Mouse (Mus musculus) embryo, embryonic 10.5 days (tissue): ENCODE measurements around the gene Arid5a.

Source experiments
- DNase-seq: peaks from one replicate; pipeline ENCODE4 v3.0.0-alpha.2; 2015; ENCODE audit warnings: low spot score

Arid5a gene

DNA sequence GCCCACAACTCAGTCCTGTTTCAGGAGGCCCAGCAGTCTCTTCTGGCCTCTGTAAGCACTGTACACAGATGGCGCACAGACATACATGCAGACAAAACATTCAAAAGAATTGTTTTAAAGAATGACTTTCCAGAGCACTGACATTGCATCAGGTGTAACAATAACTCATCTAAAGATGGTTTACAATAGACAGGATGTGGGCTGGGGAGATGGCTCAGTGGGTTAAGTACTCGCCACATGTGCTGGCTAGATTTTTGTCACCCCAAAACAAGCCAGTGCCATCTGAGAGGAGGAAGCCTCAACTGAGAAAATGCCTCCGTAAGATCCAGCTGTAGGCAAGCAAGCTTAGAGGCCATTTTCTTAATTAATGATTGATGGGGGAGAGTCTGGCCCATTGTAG lies 13.1 kb upstream of the Arid5a start:
- DNase-seq = no peak

DNA sequence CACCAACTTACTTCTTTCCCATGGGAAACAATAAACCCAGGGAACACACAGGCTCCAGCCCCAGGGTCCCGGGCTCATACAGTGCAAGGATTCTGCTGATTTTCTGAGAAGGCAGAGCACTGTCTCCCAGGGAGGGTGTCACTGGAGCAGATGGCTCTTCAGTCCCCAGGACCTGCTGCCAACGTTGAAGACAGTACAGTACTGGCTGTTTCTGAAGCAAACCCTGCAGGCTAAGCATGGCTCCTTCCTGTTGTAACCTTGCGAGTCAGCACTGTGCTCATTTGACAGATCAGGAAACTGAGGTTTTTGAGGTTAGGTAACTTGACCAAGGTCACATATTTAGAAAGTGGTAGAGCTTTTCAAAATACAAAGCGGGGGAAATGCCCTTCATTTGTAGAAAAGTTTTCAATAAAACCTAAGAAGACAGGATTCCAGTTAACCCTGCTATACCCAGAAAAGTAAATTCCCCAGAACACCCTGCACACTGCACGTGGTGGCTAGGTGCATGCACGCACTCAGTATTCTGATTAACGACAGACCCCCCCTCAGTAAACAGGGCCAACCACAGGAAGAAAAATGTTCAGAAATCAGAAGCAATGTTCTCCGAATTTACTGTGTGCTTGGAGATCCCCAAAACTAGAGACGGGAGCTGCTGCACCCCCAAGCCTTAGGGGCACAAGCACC lies 10.9 kb upstream of the Arid5a start:
- DNase-seq = no peak

DNA sequence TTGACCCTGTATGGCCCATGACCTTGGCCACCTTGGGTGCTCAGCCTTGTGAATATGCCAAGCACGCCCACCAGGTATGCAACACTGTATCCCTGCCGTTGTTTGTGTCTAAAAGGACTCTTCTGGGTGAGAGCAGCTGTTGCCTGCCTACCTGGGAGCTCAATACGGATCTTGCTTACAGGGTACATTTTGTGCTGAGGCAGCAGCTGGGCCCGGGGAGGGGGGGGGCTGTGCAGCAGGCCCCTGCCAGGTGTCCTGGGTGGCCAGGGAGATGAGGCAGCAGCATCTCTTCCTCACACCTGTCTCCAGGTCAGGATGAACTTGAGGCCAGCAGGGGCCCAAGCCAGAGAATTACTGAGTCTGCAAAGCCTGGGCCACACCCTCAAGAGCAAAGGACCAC lies 9.4 kb upstream of the Arid5a start:
- no peak for DNase-seq

DNA sequence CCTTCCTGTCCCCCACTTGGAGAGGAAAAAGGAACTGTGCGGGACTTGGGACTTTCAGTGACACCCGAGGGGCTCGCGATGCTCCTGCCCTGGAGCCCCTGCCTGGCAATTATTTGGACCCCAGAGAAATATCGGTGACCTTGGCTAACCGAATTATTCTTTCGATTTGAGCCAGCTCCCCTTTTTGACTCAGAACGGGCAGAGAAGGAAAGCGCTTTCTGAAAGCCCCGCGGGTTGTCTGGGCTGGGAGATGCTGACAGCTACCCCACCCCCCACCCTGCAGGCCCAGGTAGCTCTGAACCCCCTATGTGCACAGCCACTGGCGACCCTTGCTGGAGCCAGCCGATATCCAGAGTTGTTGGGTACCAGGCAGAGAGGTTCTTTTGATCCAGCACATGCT lies 8.4 kb upstream of the Arid5a start:
- DNase-seq = no peak

DNA sequence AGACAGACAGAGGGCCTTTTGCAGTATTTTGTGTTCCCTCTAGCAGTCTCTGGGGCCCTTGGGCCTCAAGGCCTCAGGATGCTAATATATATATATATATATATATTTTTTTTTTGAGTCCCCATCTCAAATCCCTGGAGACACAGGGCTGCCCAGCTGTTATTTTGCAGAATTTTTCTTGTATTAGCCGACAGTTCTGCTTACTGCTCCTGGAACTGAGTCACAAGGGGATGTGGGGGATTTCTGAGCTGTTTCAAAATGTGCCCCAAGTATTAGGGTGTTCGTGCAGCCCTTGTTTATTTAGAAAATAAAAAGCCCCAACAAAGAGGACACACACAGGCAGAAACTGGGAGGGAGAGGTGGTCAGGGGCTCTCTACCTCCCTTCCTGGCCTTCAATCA lies 7.9 kb upstream of the Arid5a start:
- no peak for DNase-seq

DNA sequence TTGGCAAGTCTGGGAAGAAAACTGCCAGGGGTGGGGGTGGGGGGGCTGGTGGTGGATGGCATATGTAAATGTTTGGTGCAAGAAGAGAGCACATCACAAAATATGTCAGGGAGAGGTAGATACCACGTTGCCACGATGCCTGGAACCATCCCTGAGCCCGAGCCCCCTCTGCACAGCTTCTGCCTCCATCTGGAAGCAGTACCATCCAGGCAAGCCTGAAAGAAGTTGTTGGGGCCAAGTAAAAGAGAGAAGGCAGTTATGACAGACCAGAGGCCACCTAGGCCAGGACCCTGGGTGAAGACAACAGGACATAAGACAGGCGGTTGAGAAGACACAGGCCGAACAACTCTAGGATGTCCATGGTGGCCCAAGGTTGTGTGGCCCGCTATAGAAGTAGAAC lies 7.0 kb upstream of the Arid5a start:
- DNase-seq = no peak

DNA sequence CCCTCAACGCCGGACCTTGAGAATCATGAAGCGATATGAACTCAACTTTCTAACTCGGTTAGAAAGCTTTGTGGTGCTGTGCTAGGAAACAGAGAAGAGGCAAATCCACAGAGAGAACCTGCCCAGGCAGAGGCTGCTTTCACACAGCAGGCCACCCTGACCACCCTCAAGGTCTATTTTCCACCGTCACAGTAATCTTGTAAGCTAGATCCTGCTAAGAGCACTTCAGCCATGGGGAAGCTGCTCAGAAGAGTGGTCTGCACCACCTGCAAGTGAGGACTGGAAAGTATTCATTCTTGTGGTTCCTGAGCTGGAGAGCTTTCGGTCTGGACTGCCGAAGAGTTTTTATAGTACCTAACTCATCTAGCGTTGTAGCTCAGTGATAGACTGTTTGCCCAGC lies 5.3 kb upstream of the Arid5a start:
- DNase-seq = no peak

DNA sequence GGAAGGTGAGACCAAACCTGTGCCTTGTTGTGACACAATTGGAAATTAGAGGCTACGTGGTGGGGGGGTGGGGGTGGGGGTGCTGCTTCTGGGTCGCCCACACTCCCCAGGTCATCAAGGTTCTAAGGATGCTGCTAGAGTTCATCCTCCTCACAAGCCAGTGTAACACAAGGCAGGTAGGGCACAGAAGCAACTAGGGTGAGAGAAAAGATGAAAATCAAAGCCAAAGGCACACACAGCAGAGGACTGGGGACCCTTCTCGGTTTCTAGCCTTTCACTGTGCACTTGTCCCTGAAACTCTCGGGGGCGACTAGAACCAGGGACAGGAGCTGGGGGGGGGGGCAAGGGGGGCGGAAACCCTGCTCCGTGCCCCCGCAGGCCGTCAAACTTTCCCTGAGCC lies 4.6 kb upstream of the Arid5a start:
- DNase-seq = no peak

DNA sequence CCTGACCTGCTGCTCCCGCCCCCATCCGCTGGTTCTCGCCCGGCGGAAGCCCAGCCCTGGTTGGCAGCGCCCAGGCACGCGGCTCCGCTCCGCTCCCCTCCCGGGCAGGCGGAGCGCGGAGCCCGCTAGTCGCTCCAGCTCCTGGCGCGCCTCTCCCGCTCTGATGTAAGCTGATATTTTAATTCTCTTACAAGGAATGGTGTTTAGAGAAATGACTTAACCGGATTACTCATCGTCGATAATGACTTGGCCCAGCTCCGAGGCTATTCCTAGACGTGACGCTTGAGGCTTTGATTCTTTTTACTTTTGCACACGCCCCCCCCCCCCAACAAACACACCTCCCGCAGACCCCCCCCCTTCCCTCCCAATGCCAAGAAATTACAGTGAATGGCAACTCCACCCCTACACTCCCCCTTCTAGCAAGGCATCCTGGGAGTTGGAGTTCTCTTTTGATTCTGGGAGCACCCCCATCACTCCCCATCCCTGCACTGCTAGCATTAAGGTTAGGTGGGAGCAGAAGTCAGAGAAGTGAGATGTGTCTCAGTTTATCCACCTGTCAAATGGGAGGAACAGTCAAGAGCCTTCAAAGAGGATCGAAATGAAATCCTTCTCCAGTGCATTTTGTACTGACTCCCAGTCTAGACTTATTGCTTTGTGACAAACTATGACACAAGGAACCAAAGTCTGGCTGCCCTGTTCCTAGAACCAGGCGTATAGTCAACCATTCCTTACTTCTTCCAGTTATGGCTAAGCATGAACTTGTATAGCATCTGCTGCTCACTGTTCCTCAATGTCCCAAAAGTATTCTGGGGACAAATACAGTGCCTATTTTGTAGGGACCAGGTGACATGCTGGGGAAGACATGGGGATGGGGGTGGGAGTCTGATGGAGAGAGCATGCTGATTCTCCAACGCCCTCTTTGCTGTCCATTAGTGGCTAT lies 3.9 kb upstream of the Arid5a start:
- DNase-seq = peak; percentile 55

DNA sequence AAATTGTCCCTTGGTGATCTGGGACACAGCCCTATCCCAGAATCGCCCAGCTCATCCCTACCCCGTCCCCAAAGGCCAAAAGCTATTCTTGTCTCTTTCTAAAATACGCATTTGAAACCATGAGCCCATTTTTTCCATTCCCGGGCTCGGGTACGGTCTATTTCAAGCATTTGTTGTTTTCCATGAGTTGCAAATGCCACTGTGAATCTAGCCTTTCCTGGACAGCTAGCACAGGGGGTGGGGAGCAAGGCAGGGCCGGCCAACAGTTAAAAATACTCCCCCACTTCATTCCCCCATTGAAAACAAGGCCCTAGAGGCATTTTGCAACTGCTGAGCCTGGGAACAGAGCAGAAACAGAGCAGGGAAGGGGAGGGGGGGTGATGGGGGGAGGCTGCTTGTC lies 2.8 kb upstream of the Arid5a start:
- no peak for DNase-seq

DNA sequence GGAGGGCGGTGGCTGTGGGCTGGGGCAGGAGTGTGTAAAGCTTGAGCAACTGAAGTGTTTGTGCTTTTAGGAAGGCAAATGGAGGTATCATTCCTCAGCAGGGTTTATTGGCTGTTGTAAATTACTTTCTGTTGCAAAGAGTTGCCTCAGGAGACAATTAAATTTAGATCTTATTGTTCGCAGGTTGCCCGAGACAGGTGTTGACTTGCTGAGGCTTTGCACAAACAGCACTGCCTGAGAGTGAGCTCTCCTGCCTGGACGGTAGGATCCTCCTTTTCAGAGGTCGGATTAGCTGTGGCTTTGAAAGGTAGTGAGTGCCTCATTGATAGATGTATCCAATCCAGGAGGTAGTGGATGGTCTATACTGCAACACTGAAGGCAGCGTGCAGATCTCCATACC lies 1.4 kb upstream of the Arid5a start:
- no peak for DNase-seq

DNA sequence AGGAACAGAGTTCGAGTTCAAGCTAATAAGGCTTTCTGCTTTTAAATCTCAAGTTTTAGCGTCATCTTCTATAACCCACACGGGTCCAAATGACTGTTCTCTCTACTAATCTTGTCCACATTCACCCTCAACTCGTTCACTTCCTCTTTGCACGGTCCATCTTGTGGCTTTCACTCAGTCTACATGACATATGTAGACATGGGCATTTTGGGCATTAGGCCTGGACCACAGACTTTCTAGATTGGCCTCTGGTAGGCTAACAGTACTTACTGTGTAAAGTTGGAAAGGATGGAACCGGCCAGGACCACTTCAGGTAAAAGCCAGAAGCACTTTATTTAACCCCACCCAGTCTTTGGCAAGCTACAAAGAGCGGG lies 425 bp upstream of the Arid5a start:
- DNase-seq = no peak

DNA sequence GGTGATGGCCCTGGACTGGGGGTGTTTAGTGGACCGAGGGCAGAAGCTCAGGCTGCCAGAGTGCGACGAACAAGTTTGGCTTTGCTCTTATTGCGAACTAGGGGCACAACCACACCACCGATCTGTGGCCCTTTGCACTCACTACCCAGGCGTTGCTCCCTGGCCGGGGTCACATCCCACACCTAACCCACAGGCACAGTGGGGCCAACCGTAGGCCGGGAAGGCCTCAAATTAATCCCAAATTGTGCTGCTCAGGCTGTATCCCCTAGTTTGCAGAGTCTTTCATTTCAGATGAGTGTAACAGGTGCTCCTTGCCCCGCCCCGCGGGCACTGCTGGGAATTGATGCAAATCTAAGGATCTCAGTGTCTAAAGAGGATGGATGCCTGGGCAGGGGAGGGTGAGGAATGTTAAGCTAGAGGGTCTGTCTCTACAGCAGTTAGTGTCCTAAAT lies 943 bp downstream of the Arid5a start:
- peak; percentile 31 for DNase-seq

DNA sequence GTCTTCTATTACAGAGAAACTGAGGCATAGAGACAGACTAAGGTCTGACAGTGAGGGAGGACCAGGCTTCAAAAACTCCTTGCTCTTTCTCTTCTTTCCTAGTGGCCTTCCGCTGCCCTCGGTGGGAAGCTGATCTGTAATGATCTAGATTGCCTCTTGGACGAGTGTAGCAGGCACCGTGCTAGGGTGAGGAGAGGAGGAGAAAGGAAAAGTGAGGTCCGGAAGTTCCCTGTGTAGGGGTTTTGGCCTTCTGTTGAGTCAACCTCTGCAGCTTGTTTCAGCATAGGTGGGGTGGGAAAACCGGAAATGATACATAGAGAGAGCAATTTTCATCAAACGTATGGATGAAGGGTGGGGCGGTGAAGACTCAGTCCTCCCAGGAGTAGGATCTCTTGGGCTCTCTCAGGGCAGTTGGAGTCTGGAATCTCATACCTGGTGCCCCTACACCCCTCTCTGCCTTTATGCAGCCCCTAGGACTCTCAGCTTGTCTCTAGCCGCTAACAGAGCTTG lies 1.5 kb downstream of the Arid5a start:
- no peak for DNase-seq

DNA sequence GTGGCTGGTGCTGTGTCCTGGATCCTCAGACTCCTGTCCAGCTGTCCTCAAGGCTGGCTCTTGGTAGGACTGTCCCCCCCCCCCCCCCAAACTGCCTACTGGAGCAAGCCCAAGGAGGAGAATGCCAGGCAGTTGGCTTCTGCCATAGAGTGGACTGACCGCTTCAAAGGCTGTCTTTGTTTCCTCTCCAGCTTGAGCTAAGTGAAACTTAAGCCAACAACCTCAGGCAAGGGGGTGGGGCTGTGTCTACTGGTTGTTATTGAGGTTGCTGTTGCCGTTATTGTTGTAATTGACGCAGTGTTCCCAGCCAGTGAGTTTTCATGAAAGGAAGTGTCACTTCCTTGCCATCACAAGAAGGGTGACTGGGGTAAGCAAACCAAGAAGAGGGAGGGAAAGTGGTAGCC lies 2.0 kb downstream of the Arid5a start:
- peak; percentile 48 for DNase-seq

DNA sequence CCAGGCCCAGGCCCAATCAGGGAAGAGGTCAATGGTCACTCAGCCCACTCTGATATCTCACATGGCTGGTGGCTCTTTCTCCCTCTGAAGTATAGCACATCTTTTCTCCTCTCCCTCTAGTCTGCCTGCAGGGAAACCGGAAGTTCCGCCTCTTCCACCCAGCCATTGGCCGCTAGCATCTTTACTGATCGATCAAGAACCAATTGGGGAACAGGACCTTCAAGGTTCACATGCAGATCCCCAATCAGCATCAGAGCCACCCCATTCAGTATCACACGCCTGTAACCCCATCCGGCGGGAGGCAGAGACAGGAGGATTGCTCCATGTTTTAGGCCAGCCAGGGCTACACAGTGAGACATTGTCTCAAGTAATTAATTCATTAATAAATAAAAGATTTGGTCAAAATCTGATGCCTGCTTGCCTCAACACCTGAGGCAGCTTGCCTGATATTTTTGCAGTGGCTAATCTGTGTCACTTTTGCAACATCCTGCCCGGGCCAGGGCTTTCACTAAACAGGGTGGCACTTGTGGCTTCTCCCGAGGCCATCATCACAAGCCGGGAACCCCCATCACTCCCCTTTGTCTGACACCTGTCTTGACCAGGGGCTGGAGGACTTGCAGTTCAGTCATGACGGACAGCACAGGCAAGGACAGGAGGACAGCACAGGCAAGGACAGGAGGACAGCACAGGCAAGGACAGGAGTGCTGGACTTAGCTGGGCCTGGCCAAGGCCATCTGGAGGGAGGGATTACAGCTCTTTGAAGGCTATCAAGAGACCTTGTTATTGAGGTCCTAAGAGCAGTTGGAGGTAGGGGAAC lies 7.6 kb downstream of the Arid5a start:
- peak; percentile 24 for DNase-seq

DNA sequence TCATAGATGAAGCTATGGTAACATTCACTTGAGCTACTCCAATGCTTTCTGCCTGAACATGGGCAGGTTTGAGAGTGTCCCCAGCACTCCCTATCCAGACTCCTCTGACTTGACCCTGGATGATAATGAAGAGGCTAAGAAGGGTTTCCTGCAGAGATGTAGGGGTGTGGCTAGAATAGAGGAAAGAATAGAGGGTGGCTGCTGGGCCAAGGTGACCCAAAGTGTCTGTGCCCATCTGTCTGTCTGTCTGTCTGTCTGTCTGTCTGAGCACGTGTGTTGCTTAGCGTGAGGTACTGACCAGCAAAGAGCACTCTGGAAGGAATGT lies 8.2 kb downstream of the Arid5a start:
- DNase-seq = no peak

DNA sequence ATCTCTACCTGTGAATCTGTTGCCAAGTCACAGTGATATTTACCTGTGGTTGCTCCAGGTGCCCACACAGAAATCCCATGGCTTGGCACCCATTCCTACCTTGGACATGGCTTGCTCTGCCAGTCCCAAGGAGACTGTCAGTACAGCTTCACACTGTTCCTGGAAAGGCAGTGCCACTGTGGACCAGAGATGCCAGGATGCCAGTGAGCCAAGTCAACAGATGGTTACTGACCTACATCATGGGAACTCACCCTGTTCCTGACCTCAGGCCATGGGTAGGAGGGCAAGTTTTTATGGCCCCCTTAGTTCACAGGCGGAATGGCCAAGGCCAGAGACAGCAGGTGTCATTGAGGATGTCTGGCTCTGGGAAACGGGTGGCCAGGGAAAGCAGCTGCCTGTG lies 13.6 kb downstream of the Arid5a start:
- no peak for DNase-seq

DNA sequence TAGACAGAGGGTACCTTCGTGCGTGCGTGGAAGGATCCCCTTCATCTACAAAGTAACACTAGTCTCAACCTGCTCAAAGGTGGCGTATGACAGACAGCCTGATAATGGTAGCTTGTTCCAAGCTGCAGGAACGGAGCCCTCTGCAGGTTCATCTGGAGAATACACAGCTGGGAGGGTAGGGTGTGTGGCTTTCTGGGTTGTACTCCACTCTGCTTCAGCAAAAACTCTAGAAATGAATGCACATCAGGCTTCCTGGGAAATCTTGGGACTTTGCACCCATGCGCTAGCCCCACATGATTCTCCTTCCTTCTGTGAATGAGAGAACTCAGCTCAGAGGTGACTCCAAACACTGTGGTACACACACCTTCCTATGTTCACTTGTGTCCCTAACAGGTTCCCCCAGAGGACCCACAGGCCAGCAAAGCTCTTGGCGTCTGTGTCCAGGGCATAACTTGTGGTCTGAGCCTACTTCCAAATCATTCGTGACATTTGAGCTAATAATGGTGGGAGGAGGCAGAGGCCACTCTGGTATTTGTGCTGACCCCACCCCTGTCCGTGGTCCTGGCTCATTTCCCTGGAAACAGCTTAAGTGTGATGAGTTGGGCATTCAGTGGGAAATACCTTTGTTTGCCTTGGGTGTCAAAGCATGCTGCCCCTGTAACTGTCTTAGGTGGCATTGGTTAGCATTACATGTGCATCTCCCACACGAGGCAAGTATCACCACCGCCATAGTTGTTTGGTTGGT lies 14.5 kb downstream of the Arid5a start:
- DNase-seq = no peak

DNA sequence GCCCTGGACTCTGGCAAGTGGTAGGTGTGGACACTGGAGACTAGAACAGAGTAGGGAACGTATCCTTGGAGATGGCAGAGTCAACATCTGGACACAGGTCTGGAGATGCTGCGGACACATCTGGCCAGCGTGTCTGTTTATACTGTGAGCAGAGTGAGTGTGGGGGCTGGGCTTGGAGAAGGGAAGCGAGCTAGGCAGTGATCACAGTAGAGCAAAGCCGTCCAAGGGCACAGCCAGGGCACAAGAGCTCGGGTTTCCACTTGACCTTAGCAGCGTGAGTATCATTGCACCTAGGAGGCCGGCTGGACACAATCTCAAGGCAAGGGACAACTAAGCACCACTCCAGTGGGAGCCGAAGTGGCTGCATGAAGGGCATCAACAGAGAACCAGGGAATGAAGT lies 15.5 kb downstream of the Arid5a start:
- DNase-seq = peak; percentile 35

DNA sequence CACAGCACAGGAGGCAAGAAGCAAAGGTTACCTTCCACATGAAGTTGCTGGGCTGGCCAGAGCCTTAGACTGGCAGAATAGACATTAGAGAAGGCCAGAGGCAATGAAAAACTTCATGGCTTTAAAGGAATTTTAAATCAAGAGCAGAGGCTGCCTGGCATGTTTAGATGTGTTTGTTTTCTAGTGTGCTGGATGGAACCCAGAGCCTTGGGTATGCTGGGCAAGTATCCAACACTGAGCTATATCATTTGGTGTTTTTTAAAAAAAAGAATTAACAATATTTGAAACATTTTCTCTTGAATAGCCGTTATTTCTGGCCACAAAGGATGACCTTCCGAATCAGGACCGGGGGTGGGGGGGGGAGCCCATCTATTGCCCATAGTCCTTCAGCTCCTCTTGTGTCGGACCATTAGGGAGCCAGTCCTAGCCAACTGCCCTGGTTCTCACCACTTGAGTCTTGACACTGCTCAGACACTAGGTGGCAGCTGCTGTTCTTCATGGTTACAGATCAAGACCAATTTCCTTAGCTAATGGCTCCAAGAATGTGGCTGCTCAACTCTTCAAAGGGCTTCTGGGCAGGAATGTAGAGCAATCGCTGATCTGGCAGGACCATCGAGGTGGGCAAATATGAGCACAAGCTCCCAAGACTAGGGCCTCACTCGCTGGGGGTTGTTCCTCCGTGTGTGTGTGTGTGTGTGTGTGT lies 16.4 kb downstream of the Arid5a start:
- peak; percentile 74 for DNase-seq
